Mouse (Mus musculus) CH12.LX (cell line): Measurements from ENCODE around the gene Ildr1.

Experiments
- CHD1 ChIP-seq: IDR thresholded peaks from 2 replicates; pipeline ENCODE4 v1.6.1; 2012; ENCODE audit warnings: low read depth, low read length, improper control_type of control experiment, inconsistent platforms
- CTCF ChIP-seq, 2 experiments: IDR thresholded peaks in 1 of 2; conservative IDR thresholded peaks in 1 of 2; 2 replicates each; pipeline ENCODE4 v1.5.1; 2011 to 2012; ENCODE audit warnings: low read depth in 2 of 2, low read length in 2 of 2, improper control_type of control experiment in 1 of 2, inconsistent platforms in 1 of 2, mild to moderate bottlenecking in 1 of 2, moderate library complexity in 1 of 2
- EP300 ChIP-seq: IDR thresholded peaks from 2 replicates; pipeline ENCODE4 v1.6.1; 2011; ENCODE audit warnings: low read length, improper control_type of control experiment
- KAT2A ChIP-seq: IDR thresholded peaks from 2 replicates; pipeline ENCODE4 v1.6.1; 2012; ENCODE audit warnings: low read length, improper control_type of control experiment, inconsistent platforms; ENCODE audit not compliant: insufficient replicate concordance
- NRF1 ChIP-seq: IDR thresholded peaks from 2 replicates; pipeline ENCODE4 v1.6.1; 2014; ENCODE audit warnings: low read depth, mild to moderate bottlenecking, inconsistent platforms, low read length, improper control_type of control experiment, moderate library complexity
- TCF12 ChIP-seq: IDR thresholded peaks from 2 replicates; pipeline ENCODE4 v1.6.1; 2014; ENCODE audit warnings: low read depth, mild to moderate bottlenecking, inconsistent platforms, low read length, improper control_type of control experiment

DNA sequence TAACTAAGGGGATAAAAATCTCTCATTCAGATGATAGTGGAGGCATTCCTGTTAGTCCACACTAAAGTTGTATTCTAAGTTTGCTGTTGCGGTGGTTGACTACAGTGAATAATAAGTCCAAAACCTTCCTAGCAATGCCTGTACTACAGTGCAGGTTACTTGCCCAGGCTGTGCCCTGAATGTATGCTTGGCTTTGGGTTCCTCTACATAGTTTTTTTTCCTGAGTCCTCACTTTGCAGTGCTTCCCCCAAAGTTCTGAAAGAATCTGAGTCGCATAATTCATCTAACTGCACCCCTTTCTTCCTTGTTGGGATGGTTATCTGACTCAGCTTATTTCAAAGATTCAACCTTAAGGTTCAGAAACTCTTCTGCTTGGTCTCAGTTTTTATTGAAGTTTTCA is 17.9 kb upstream of the Ildr1 start:
- TF ChIP-seq EP300, result no peak
- TF ChIP-seq CHD1, result no peak
- TF ChIP-seq CTCF (conservative IDR thresholded peaks at IDR 0.05 in 1 of 2, IDR thresholded peaks at IDR 0.05 in 1 of 2; ENCODE audit: low read depth in 2 of 2, low read length in 2 of 2), result no peak
- no peak for TF ChIP-seq TCF12
- TF ChIP-seq NRF1, result no peak
- no peak for TF ChIP-seq KAT2A
